Mouse (Mus musculus) splenic B cell, adult 2 months (primary cell): ENCODE results near the gene Malsu1.

ENCODE experiments used
- DNase-seq: peaks from one replicate; pipeline ENCODE4 v3.0.0-alpha.2; 2011; ENCODE audit warnings: low read depth, low spot score
- H3K27me3 ChIP-seq: 2 replicates; pipeline ENCODE4 v1.6.1; 2012; ENCODE audit warnings: mild to moderate bottlenecking, low read length, moderate library complexity, mixed read lengths; ENCODE audit not compliant: control insufficient read depth, poor library complexity, insufficient read depth, severe bottlenecking
- H3K36me3 ChIP-seq: 2 replicates; pipeline ENCODE4 v1.6.1; 2012; ENCODE audit warnings: mild to moderate bottlenecking, low read length, moderate library complexity, mixed read lengths; ENCODE audit not compliant: control insufficient read depth, poor library complexity, insufficient read depth, severe bottlenecking

Malsu1 gene

DNA sequence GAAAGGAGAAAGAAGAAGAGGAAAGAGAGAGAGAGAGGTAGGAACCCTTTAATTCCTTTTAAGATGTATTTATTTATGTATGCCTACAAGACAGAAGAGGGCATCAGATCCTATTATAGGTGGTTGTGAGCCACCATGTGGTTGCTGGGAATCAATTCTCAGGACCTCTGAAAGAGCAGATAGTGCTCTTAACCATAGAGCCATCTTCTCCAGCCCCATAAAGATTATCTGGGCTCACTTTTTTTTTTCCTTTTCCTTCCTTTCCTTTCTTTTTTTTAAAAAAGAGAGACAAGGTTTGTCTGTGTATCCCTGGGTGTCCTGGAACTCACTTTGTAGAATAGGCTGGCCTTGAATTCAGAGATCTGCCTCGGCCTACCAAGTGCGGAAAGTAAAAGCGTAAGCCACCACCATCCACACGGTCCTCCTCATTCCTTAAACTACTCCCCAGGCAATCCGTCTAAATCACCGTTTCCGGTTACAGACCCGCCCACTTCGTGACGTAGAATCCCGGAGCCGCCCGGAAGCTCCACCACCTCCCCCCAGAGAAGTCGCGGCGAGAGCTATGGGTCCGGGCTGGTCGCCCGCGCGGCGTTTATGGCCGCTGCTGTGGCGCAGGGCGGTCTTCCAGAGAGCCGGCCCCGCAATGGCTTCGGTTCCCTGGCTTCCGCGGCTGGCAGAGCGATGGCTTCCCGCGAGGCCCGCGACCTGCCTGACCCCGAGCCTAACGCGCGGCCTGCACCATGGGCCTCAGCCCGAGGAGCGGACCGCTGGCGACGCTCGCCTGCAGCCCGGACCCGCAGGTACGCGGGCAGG is at the start of gene Malsu1:
Gene Malsu1 (plus strand): TSS at position 492 of the 813 bp plus-strand sequence.
- no peaks in the 10 kb centered on the region for H3K27me3 ChIP-seq
- DNase-seq: peak; percentile 90
- H3K36me3 ChIP-seq: peaks cover 3% of the 10 kb centered on the region; the same call in 1 of the 2 replicates

DNA sequence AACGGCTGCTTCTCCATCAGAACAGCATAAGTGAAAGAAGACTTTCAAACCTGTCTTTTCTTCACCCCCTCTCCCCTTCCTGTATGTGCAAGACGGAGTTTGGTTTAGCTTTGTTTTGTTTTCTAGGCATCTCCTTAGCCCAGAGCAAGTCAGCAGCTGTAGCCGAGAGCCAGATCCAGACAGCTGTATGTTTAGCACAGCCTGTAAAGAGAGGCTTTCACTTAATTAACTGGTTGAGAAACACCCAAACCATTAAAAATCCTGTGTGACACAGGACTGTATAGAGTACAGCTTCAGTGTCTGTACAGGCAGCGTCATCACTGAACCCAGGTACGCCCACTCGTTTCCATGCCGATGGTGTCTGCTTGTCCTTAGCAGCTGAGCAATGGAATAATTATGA is 48.3 kb upstream of the Malsu1 start:
- Histone ChIP-seq H3K36me3 (no peaks in the 10 kb centered on the region), H3K27me3 (no peaks in the 10 kb centered on the region)
- DNase-seq: no peak

DNA sequence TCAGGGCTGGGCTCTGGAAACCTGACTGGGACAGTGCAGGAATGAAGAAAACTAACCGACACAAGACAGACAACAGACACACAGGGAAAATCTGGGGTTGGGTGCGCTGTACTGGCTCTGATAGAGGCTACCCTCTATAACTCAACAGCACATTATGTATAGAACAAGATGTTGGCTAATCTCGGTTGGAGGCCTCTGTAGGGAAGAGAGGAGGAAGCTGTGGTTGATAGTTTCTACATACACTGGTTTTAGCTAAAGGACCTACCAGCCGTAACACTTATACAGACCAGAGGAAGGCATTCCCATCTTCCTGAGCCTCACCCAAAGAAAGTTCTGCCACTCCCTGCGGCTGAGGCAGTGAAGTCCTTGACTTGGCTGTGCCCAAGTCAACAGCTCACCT is 47.1 kb upstream of the Malsu1 start:
- no peak for DNase-seq
- Histone ChIP-seq H3K27me3 (no peaks in the 10 kb centered on the region), H3K36me3 (no peaks in the 10 kb centered on the region)

DNA sequence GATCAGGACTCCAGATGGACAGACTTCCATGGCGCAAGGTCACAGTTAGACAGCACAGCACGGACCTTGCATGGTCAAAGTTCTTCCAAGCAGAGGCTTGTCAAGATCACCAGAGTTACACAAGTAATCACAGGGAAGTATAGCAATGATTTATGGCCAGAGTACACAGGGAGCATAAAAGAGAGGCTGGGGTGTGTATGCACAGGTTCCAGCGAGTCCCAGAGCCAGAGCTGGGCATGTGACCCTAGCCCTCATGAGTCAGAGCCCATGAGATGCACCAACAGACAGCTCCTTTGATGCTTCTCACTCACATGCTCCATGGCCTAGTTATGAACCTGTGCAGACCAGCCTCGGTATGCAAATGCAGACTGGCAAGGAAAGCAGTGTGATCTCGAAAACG is 45.6 kb upstream of the Malsu1 start:
- Histone ChIP-seq H3K27me3 (no peaks in the 10 kb centered on the region), H3K36me3 (no peaks in the 10 kb centered on the region)
- DNase-seq: no peak

DNA sequence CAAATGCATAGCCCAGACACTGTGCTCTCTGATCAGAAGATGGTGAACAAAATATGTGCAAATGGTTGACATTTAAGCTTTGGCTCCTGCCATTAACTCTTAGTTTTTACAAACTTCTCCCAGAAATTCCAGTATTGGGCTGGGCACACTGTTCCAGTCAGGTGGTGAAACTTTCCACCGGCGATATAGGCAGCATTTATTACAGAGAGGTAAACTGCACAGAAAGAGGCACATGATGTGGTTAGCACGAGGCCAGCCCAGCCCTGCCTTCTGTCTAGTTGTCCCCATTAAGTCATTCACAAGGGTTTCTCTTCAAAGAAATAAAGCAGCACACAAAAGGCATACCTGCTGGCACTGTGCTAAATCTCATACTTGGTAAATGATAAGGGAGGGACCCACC is 44.9 kb upstream of the Malsu1 start:
- DNase-seq: no peak
- Histone ChIP-seq H3K27me3 (no peaks in the 10 kb centered on the region), H3K36me3 (no peaks in the 10 kb centered on the region)

DNA sequence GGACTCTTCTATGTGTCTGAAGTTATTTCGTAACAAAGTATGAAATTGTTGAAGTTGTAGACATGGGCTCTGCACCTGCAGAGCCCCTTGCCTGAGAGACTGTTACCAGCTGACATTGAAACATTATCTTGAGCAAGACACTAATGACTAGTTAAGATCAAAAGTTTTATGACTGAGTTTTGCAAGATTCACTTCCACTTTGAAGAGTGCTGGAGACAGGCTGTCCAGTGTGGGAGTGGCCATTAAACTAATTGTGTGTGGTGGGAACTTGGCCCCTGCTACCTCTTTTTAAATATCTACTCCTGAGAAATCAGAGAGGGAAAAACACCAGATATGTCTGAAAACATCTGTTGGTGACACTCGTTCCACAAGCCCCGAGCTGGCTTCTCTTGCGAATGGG is 42.4 kb upstream of the Malsu1 start:
- DNase-seq: no peak
- H3K36me3 ChIP-seq: no peaks in the 10 kb centered on the region
- no peaks in the 10 kb centered on the region for H3K27me3 ChIP-seq

DNA sequence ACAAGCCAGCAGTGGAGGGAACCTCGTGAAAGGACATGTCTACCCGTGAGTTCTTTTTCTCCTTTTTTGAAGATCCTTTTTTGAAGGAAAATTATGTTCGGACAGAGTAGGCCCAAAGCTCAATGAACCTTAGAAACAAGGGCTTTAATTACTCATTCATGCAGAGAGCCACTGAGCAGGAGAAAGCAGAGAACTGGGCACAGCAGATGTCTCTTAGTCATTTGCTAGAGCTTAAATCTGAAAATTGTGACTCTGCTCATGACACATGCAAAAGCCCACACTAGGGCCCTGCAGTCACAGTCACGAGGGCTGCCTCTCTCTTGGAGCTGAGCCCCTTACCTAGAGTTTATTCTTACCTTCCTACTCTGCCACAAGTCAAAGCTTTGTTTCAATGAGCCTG is 40.8 kb upstream of the Malsu1 start:
- Histone ChIP-seq H3K27me3 (no peaks in the 10 kb centered on the region), H3K36me3 (no peaks in the 10 kb centered on the region)
- no peak for DNase-seq

DNA sequence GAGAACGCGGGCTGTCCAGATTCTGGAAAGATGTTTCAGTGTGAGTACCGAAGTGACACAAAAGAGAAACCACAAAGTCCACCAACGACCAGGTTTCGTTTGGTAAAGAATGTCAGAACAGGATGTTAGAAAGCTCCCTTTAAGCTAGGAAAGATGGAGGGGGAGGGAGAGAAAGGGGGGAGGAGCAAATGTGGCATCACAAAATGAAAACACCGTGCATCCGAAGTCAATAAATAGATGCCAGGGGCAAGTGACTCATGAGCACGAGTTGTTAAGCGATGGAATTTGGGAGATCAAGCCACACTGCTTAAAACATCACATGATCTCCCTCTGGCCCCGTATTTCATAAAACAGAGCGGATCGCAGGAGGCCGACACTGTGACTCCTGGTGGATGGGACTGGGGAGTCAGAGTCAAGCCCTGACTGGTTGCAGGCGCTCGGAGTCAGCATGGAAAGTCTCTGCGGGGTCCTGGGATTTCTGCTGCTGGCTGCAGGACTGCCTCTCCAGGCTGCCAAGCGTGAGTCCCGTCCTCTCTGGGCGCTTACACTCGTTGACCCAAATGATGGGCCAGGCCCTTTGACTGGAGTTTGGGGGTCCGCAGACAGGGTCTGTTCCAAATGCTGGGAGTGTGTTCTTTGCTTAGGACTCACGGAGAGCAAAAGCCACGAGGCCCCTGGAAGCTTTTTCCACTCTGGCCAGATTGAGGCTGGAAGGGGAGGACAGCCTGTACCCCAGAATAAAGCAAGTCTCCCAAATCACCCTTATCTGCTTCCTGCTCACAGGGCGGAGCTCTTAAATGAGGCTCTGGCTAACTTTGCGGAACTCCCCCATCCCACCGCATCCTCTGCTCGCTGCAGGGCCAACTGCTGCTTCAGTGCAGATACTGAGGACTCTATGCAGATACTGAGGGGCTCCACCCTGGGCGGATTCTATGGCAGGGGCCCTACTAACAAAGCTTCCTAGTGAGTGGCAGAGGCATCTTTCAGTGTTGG is 37.0 kb upstream of the Malsu1 start, which contains the start of gene Gpnmb:
Gene Gpnmb (plus strand): TSS at position 272 of the 993 bp plus-strand sequence.
- H3K36me3 ChIP-seq: no peaks in the 10 kb centered on the region
- no peaks in the 10 kb centered on the region for H3K27me3 ChIP-seq
- DNase-seq: no peak

GRCm38 (mm10) chr6:49037268-49037662 is 36.3 kb upstream of the Malsu1 start:
- no peaks in the 10 kb centered on the region for H3K27me3 ChIP-seq
- DNase-seq: no peak
- H3K36me3 ChIP-seq: no peaks in the 10 kb centered on the region

- Histone ChIP-seq H3K36me3 (no peaks in the 10 kb centered on the region), H3K27me3 (no peaks in the 10 kb centered on the region)
- DNase-seq: peak; percentile 74
Measured at GRCm38 (mm10) chr6:49039470-49040180, 34.0 kb upstream of the Malsu1 start.

GRCm38 (mm10) chr6:49046502-49046901 is 27.1 kb upstream of the Malsu1 start:
- H3K36me3 ChIP-seq: no peaks in the 10 kb centered on the region
- no peaks in the 10 kb centered on the region for H3K27me3 ChIP-seq
- no peak for DNase-seq

GRCm38 (mm10) chr6:49046976-49047375 is 26.6 kb upstream of the Malsu1 start:
- H3K36me3 ChIP-seq: no peaks in the 10 kb centered on the region
- DNase-seq: no peak
- no peaks in the 10 kb centered on the region for H3K27me3 ChIP-seq

- Histone ChIP-seq H3K27me3 (no peaks in the 10 kb centered on the region), H3K36me3 (no peaks in the 10 kb centered on the region)
- no peak for DNase-seq
Measured at GRCm38 (mm10) chr6:49047848-49048247, 25.7 kb upstream of the Malsu1 start.

DNA sequence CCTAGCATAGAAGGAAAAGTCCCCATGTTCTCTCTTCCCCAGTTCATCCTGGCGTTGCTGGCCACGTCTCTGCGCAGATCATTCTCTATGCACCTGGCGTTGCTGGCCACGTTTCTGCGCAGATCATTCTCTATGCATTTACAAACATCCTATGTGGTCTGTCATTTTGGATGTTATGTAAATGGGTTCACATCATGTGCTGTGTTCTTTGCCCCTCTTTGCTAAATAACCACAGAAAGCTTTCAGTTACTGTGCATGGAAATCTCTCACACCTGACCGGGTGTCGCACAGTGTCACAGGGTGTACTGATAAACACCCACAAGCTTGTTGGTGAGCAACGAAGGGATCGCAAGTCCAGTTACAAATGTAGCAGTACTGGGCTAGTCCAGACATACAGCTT is 25.2 kb upstream of the Malsu1 start:
- Histone ChIP-seq H3K27me3 (no peaks in the 10 kb centered on the region), H3K36me3 (no peaks in the 10 kb centered on the region)
- DNase-seq: no peak
